Mouse (Mus musculus): ENCODE results near the gene Rhox4g.
"Not testable (repeated sequence)": the region's sequence is repeated elsewhere in the genome, so short reads cannot be mapped to it uniquely, and the experiment has no call there.

Rhox4g gene

DNA sequence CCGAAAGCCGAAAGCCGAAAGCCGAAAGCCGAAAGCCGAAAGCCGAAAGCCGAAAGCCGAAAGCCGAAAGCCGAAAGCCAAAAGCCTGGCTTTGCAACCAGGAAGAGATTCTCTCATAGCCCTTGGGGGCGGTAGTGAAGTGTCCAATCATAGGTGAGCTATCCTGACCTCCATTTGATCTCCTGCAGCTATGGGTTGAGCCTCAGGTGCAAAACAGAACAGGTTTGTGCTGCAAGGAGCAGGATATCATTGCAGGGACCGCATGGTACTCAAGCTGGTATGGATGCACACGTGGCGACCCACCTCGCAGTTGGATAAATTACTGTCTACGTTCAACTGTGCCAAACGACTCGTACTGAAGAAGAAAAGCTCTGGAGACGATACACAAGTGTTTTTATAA, at the start of gene Rhox4g:
Gene Rhox4g (minus strand): TSS at position 101 of the 400 bp plus-strand sequence.
- not testable (repeated sequence) for DNase-seq (ENCODE audit: low spot score in 2 of 2)

DNA sequence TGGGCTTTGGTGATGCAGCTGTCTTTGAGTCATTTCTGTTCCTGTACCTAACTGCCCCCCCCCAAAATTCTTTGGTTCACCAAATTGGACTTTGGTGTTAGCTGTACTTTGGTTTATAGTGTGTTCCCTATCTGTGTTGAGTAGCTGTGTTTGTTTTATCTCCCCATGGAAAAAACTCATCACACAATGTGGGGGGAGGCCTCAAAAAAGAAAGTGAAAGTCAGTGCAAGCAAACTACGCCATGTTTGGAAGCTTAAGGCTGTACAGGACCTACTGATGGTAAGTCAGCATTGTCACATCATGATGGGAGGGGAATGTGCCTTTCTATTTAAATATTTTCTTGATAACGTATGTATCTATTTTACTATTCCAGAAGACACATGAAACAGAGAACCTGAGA, 41.1 kb upstream of the Rhox4g start:
- DNase-seq (ENCODE audit: low spot score in 2 of 2) = no peak

DNA sequence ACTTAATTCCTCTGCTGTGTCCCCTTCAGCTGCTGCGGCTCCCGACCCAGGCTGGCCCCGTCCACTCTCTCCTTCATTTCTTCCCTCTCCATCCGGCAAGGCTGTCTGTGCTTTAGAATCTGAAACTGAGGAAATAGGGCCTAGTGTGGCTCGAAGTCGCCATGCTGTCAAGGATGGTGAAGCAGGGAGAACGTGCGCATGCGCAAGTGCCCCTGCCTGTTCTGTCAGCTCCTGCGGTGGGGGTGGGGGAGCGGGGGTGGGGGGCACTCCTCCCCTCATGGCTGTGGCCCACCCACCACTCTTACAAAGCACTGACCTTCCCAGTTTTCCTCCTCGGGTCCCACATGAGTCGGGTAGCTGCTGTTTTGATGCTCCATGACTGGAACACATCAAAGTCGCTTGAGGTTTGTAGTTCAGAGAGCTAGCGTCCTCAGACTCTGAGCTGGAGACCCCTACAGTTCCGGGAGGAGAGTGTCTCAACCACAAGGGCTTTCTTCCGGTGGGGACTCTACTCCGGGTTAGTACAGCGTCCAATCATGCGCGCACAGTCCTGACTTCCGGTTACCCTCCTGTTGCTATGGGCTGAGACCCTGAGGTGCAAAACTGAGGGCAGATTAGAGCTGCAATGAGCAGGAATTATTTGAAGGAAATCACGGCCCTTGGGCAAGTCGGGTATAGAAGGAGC, 32.0 kb upstream of the Rhox4g start:
- DNase-seq (ENCODE audit: low spot score in 2 of 2) = no peak

DNA sequence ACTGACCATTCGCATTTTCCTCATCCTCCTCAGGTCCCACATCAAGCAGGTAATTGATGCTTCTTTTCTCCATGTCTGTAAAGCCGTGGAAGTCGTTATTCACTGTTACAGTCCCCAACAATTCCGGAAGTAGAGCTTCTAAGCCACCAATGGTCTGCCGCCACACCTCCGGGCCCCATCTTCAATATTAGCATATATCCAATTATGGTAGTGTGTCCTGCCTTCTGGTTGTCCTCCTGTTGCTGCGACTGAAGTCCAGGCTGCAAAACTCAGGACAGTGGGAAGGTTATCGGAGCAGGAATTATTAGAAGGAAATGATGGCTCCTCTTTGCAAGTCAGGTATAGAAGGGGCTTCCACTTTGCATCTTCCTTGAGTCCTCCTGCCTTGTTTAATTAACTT, 22.1 kb upstream of the Rhox4g start, which contains the start of gene Rhox2h:
Gene Rhox2h (minus strand): TSS at position 101 of the 400 bp plus-strand sequence.
- DNase-seq (ENCODE audit: low spot score in 2 of 2) = not testable (repeated sequence)

DNA sequence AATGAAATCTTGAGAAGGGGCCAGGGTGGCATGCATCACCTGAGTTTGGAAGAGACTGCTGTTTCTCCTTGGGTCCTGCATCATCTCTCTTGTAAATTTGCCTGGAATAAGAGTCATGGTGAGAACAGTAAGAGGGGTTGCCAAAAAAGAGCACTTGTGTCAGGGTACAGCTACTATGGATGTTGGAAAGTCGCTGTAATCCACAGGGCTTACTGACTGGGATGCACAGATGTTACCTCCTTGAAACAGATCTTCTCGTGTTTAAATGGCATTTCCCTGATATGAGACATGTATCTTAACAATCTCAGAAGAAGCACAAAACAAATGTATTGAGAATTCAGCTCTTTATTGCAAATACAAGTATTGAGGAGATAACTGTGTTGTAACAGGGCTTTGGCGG, 17.5 kb upstream of the Rhox4g start, which contains the start of gene Rhox3h:
Gene Rhox3h (minus strand): TSS at position 101 of the 400 bp plus-strand sequence.
- DNase-seq (ENCODE audit: low spot score in 2 of 2) = not testable (repeated sequence)

DNA sequence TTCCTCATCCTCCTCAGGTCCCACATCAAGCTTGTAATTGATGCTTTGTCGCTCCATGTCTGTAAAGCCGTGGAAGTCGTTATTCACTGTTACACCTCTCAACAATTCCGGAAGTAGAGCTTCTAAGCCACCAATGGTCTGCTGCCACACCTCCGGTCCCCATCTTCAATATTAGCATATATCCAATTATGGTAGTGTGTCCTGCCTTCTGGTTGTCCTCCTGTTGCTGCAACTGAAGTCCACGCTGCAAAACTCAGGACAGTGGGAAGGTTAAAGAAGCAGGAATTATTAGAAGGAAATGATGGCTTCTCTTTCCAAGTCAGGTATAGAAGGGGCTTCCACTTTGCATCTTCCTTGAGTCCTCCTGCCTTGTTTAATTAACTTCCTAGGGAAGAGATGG, 7.8 kb downstream of the Rhox4g start, which contains the start of gene Rhox2g:
Gene Rhox2g (minus strand): TSS at position 101 of the 400 bp plus-strand sequence.
- DNase-seq (ENCODE audit: low spot score in 2 of 2) = not testable (repeated sequence)

GRCm38 (mm10) chrX:37628512-37628911, 22.6 kb downstream of the Rhox4g start, which contains the start of gene Rhox3g:
TSS of gene Rhox3g (minus strand) at chrX:37628612.
- DNase-seq (ENCODE audit: low spot score in 2 of 2) = not testable (repeated sequence)

- DNase-seq (ENCODE audit: low spot score in 2 of 2) = not testable (repeated sequence)
Measured at GRCm38 (mm10) chrX:37607604-37608003, 43.5 kb downstream of the Rhox4g start, which contains the start of gene Rhox4f. TSS of gene Rhox4f (minus strand) at chrX:37607704.

Measured in spleen, postnatal 10 days (tissue).